Mouse (Mus musculus) olfactory bulb, adult 2 months (tissue): Measurements from ENCODE around the gene Tmem256.
"Not testable (repeated sequence)": the region's sequence is repeated elsewhere in the genome, so short reads cannot be mapped to it uniquely, and the experiment has no call there.

Experiments
- CTCF ChIP-seq: fragments of 200-500 bp; IDR thresholded peaks from 2 replicates; pipeline ENCODE4 v1.5.1; 2012; ENCODE audit warnings: low read depth, mild to moderate bottlenecking, low read length, moderate library complexity; ENCODE audit not compliant: insufficient read depth
- POLR2A ChIP-seq: fragments of 200-500 bp; IDR thresholded peaks from 2 replicates; pipeline ENCODE4 v1.6.1; 2012; ENCODE audit warnings: mild to moderate bottlenecking, low read depth, low read length, moderate library complexity; ENCODE audit not compliant: insufficient read depth

GRCm38 (mm10) chr11:69863729-69864128 lies 25.4 kb downstream of the Tmem256 start:
- not testable (repeated sequence) for TF ChIP-seq CTCF, POLR2A
